Mouse (Mus musculus): ENCODE results near the gene Fgfr1op2. TPM values are rescaled to one million over a fixed set of nuclear protein-coding genes. Genes with fewer than 3 reads are reported as not detected.

Gene Fgfr1op2
- polyA plus RNA-seq (2017; shearing (Covaris generic)), result 140 TPM

DNA sequence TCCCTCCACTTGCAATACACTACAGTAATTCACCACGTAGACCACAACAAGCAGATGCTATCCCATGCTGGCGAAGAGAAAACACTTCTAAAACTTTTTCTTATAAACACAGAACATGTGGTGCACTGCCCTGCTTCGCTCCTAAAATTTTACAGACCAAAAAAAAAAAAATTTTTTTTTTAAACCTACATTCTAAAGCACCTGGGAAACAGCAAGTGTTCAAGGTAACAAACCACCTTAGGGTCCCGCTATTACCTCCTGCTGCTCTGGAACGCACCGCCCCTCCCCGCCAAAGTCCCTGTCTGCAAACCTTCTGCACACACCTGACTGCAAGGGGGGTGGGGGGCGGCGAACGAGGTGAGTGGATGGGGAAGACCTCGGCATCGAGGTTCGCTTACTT lies at the start of gene Fgfr1op2:
Fgfr1op2 (plus strand) TSS at position 301 of the 400 bp plus-strand sequence.

GRCm38 (mm10) chr6:146577310-146578109 lies 507 bp downstream of the Fgfr1op2 start, which contains the start of gene Ints13:
Ints13 (minus strand) TSS chr6:146577835.

DNA sequence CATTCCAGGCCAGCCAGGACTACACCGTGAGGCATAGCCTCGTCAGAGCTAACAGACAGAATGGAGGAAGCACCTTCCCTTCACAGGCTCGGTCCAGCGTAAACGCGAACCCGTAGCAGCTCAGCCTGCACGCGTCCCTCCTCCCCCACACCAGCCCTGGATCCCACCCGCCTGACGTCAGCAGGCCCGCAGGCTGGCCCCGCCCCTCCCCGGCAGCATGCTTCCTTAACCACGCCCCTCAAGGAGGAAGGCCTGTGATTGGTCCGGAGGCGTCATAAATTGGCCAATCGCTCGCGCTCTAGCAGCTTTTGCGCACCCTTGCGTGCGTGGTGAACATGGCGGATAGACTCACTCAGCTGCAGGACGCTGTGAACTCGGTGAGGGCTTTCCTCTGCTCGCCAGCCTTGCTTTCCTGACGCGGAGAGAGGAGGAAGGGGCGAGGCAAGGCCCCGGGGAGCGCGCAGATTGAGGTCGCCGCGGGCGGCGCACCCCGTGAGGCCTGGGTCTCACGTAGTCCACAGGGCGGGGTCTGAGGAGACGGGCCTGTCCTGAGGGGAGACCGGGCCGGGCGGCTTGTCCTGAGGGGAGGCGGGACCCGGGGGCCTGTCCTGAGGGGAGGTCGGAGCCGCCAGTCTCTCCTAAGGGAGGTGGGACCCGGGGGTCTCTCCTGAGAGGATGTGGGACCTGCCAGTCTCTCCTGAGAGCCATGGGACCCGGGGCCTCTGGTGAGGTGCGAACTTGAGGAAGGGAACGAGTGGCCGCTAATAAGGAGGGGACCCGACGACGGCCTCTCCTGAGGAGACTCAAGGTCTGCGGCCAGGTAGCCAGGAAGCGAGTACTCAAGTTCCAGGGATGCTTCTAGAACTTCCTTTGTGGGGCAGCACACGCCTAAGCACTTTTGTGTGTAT lies 65.5 kb downstream of the Fgfr1op2 start, which contains the start of the genes Med21 and Tm7sf3:
Med21 (plus strand) TSS at position 272 of the 908 bp plus-strand sequence.
Tm7sf3 (minus strand) TSS at position 549 of the 908 bp plus-strand sequence.

Other genes with a start within 250 kb of the Fgfr1op2 start
- 162 TPM for gene Itpr2, start 75.0 kb upstream of the Fgfr1op2 start, polyA plus RNA-seq (2017; shearing (Covaris generic))
- gene Ints13, start 632 bp downstream of the Fgfr1op2 start, polyA plus RNA-seq (2017; shearing (Covaris generic)), result 82.8 TPM
- gene Med21, start 65.3 kb downstream of the Fgfr1op2 start, polyA plus RNA-seq (2017; shearing (Covaris generic)), result 51.7 TPM
- gene Tm7sf3, start 65.6 kb downstream of the Fgfr1op2 start, polyA plus RNA-seq (2017; shearing (Covaris generic)), result 22.9 TPM
- 13.8 TPM for gene Stk38l, start 147.8 kb downstream of the Fgfr1op2 start, polyA plus RNA-seq (2017; shearing (Covaris generic))
- 0.61 TPM for gene Arntl2, start 218.9 kb downstream of the Fgfr1op2 start, polyA plus RNA-seq (2017; shearing (Covaris generic))

All from effector memory CD4-positive, alpha-beta T cell, adult 7 months (primary cell).